Mouse (Mus musculus) left cerebral cortex, adult 18-20 months (tissue): Measurements from ENCODE around the gene Vmn2r65. TPM values are rescaled to one million over a fixed set of nuclear protein-coding genes. Genes with fewer than 3 reads are reported as not detected.

ENCODE experiments used
- DNase-seq, 2 experiments: peaks; one replicate each; pipeline ENCODE4 v3.0.0; 2021 to 2022; ENCODE audit warnings: low spot score in 2 of 2, mixed read lengths in 1 of 2
- long read RNA-seq, 2 experiments: library from polyadenylated mRNA; stranded (forward); transcript quantifications; one replicate each; pipeline ENCODE4 v2.0.0; 2021
- total RNA-seq, 2 experiments: library from RNA; stranded (reverse); gene quantifications; 2 replicates each; pipeline ENCODE4 v1.2.3; 2021

The Vmn2r65 gene
- not detected for total RNA-seq
- long read RNA-seq, experiment 1 = 0 reads
- long read RNA-seq, experiment 2 = 0 reads

- DNase-seq = no peak
These were observed at the start of gene Vmn2r65 for GRCm38 (mm10) chr7:84964015-84964414. Gene Vmn2r65, minus strand, starts transcription at chr7:84964115.

- DNase-seq = no peak
These were observed 48.3 kb upstream of the Vmn2r65 start, which contains the start of gene Vmn2r66 for GRCm38 (mm10) chr7:85012168-85012567. Gene Vmn2r66, minus strand, starts transcription at chr7:85012268.

GRCm38 (mm10) chr7:84996694-84997093 lies 32.8 kb upstream of the Vmn2r65 start:
- DNase-seq = no peak

Other genes with a start within 250 kb of the Vmn2r65 start
- not detected for gene Olfr291, start 110.6 kb downstream of the Vmn2r65 start, total RNA-seq
- not detected for gene Vmn2r66, start 48.2 kb upstream of the Vmn2r65 start, total RNA-seq
- gene Vmn2r67, start 191.9 kb upstream of the Vmn2r65 start, total RNA-seq = not detected